Mouse (Mus musculus): Measurements from ENCODE around the gene Slc38a10.

DNA sequence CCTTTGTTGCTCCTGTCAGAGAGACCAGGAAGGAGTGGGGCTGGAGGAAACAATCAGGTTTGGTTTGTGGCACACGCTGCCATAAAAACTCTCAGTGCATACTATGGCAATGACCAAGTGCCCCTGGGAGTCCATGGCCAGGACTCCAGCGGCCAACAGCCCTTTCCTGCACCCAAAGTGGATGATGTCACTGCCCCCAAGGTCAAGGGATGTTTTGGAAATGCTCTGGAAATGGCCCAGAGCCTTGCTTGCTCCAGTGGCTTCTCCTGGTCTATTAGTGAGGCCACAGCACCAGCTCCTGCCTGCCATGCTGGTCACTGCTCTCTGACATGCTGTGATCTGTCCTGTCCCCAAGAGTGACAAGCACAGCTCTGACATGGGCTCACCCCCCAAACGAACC is 75.0 kb downstream of the Slc38a10 start:
- no peak for TF ChIP-seq CTCF (IDR thresholded peaks at IDR 0.05; ENCODE audit: control insufficient read depth, insufficient read depth, insufficient replicate concordance, low read depth, low read length)
- no peak for TF ChIP-seq POLR2A (IDR thresholded peaks at IDR 0.05; ENCODE audit: control insufficient read depth, low read depth, low read length)
